ENCODE assay signal across 9 mouse cellular contexts in genomic region chr2:91986071-91986470, GRCm38 (mm10). TPM values are rescaled to one million over a fixed set of nuclear protein-coding genes. Genes with fewer than 3 reads are reported as not detected.
DNase-seq lines count a peak whose midpoint lies in the region; ATAC-seq lines count a peak whose summit lies in the region.
"Had no signal": no experiment of that assay in that cellular context is flagged by ENCODE, and none has a peak within 500 bp of the region (broad histone marks: within the 10 kb centered on the region; RNA-seq: fewer than 3 reads in every experiment).

No protein-coding gene starts in this region.

- H3K4me3 ChIP-seq in kidney, embryonic 15.5 days (replicated peaks): no peak overlapping the region
- H3K4me3 ChIP-seq: midbrain, embryonic 12.5 days had no signal

- H3K4me1 ChIP-seq in kidney, embryonic 15.5 days: peaks cover 35% of the 10 kb centered on the region

- ATAC-seq in kidney, embryonic 15.5 days (replicated peaks; ENCODE audit: low FRiP score): peak; percentile 41; the same call in 1 of the 2 replicates
- ATAC-seq in monocyte, adult 5-6 weeks (replicated peaks; ENCODE audit: insufficient number of reproducible peaks, low FRiP score, low TSS enrichment, poor library complexity, severe bottlenecking): peak; percentile 46

- WGBS in kidney, embryonic 15.5 days: 8% methylated on average over 5 of the region's 5 CpGs

- H3K9ac ChIP-seq in kidney, embryonic 15.5 days: no peak overlapping the region
- H3K9ac ChIP-seq: midbrain, embryonic 12.5 days had no signal

- peak; percentile 53 to 63 for DNase-seq in cerebellum, postnatal 25 days
- no peak for DNase-seq in cerebellum, postnatal 36 days
- peak; percentile 56 to 61 for DNase-seq in spleen, postnatal 36 days (ENCODE audit: low spot score in 2 of 2)
- DNase-seq in spleen, postnatal 14 days (ENCODE audit: low spot score in 2 of 2): no peak
- DNase-seq in frontal cortex, postnatal 10 days (ENCODE audit: low spot score in 2 of 2): no peak
- DNase-seq in left cerebral cortex, adult 18-20 months (ENCODE audit: low spot score in 2 of 2): no peak

- H3K27ac ChIP-seq in kidney, embryonic 15.5 days: peak overlapping the region; percentile 41; the same call in 1 of the 2 replicates
- H3K27ac ChIP-seq: midbrain, embryonic 12.5 days had no signal

- H3K9me3 ChIP-seq in kidney, embryonic 15.5 days (replicated peaks): no peaks in the 10 kb centered on the region
- H3K9me3 ChIP-seq: midbrain, embryonic 12.5 days had no signal

- peaks cover 23% of the 10 kb centered on the region for H3K36me3 ChIP-seq in kidney, embryonic 15.5 days
- H3K36me3 ChIP-seq: midbrain, embryonic 12.5 days had no signal

- H3K27me3 ChIP-seq in kidney, embryonic 15.5 days: no peaks in the 10 kb centered on the region

- H3K4me2 ChIP-seq in kidney, embryonic 15.5 days: no peak overlapping the region
- H3K4me2 ChIP-seq: midbrain, embryonic 12.5 days had no signal

RNA-seq across cellular contexts. Expression of gene Dgkz, which starts 10.4 kb away (rescaled TPM):
- 37.7 and 46.7 TPM in 2 replicates for polyA plus RNA-seq in kidney, embryonic 15.5 days (2015; fragmentation: Nextera tagmentation; extraction: Ambion mirVana)
- total RNA-seq in monocyte, adult 5-6 weeks (2017): 83.0 to 148 TPM (median 110 TPM) in 3 replicates
- total RNA-seq in left cerebral cortex, adult 18-20 months (2021): 100 to 1,000 TPM; 491 to 526 TPM

RNA-seq across cellular contexts. Expression of gene Creb3l1, which starts 38.2 kb away (rescaled TPM):
- 14.0 and 14.9 TPM in 2 replicates for polyA plus RNA-seq in kidney, embryonic 15.5 days (2015; fragmentation: Nextera tagmentation; extraction: Ambion mirVana)
- 0.78 TPM in 1 of 3 replicates, not detected in the others for total RNA-seq in monocyte, adult 5-6 weeks (2017)
- total RNA-seq in left cerebral cortex, adult 18-20 months (2021): 1 to 10 TPM; 2.3 to 2.6 TPM

RNA-seq across cellular contexts. Expression of gene Gm9821, which starts 40.6 kb away (rescaled TPM):
- 0.49 and 0.53 TPM in 2 replicates for polyA plus RNA-seq in kidney, embryonic 15.5 days (2015; fragmentation: Nextera tagmentation; extraction: Ambion mirVana)
- 0.29 to 0.97 TPM (median 0.32 TPM) in 3 replicates for total RNA-seq in monocyte, adult 5-6 weeks (2017)
- total RNA-seq in left cerebral cortex, adult 18-20 months (2021): not detected

RNA-seq across cellular contexts. Expression of gene Mdk, which starts 54.0 kb away (rescaled TPM):
- 1,215 and 1,266 TPM in 2 replicates for polyA plus RNA-seq in kidney, embryonic 15.5 days (2015; fragmentation: Nextera tagmentation; extraction: Ambion mirVana)
- 10.2 TPM in 1 of 3 replicates, not detected in the others for total RNA-seq in monocyte, adult 5-6 weeks (2017)
- total RNA-seq in left cerebral cortex, adult 18-20 months (2021): 10 to 100 TPM; 19.0 to 23.8 TPM

RNA-seq across cellular contexts. Expression of gene Chrm4, which starts 59.0 kb away (rescaled TPM):
- polyA plus RNA-seq in kidney, embryonic 15.5 days (2015; fragmentation: Nextera tagmentation; extraction: Ambion mirVana): 0.42 TPM in 1 of 2 replicates, not detected in the other
- total RNA-seq in monocyte, adult 5-6 weeks (2017): 0.29 TPM in 1 of 3 replicates, not detected in the others
- total RNA-seq in left cerebral cortex, adult 18-20 months (2021): 10 to 100 TPM; 56.6 to 61.4 TPM

Comparison
In these comparisons a context has a peak if more than half of its experiments do, and no peak if none do; other contexts are left out.
1. DNase-seq: peak in cerebellum, postnatal 25 days (2 of 2) and spleen, postnatal 36 days (2 of 2); none in cerebellum, postnatal 36 days (0 of 2), spleen, postnatal 14 days (0 of 2), frontal cortex, postnatal 10 days (0 of 2) and left cerebral cortex, adult 18-20 months (0 of 2).